Mouse (Mus musculus): Measurements from ENCODE around the gene Snx25. TPM values are rescaled to one million over a fixed set of nuclear protein-coding genes. Genes with fewer than 3 reads are reported as not detected.

The Snx25 gene
- polyA plus RNA-seq, 1 experiment from 2014 or later: 7.5 TPM

GRCm38 (mm10) chr8:46072798-46073197, 79.2 kb downstream of the Snx25 start:
- Histone ChIP-seq H3K36me3 (no peaks in the 10 kb centered on the region), H3K4me1 (no peaks in the 10 kb centered on the region), H3K4me2 (no peak overlapping the region), H3K9me3 (no peaks in the 10 kb centered on the region), H3K27me3 (replicated peaks) (no peaks in the 10 kb centered on the region), H3K4me3 (replicated peaks) (no peak overlapping the region), H3K9ac (no peak overlapping the region), H3K27ac (no peak overlapping the region)
- 91% methylated on average over 5 of the region's 5 CpGs for WGBS
- ATAC-seq (ENCODE audit: insufficient read depth, low FRiP score, low read depth): no peak

- Histone ChIP-seq H3K9me3 (no peaks in the 10 kb centered on the region), H3K36me3 (no peaks in the 10 kb centered on the region), H3K4me3 (replicated peaks) (no peak overlapping the region), H3K27me3 (replicated peaks) (no peaks in the 10 kb centered on the region), H3K9ac (no peak overlapping the region), H3K4me1 (no peaks in the 10 kb centered on the region), H3K4me2 (no peak overlapping the region), H3K27ac (no peak overlapping the region)
- WGBS: 77% methylated on average over 13 of the region's 13 CpGs
- ATAC-seq (ENCODE audit: insufficient read depth, low FRiP score, low read depth): no peak
Measured at GRCm38 (mm10) chr8:46040260-46040659, 111.7 kb downstream of the Snx25 start.

GRCm38 (mm10) chr8:46039666-46040065, 112.3 kb downstream of the Snx25 start:
- 69% methylated on average over 1 of the region's 1 CpGs for WGBS
- no peak overlapping the region for H3K9ac ChIP-seq
- H3K4me3 ChIP-seq (replicated peaks): no peak overlapping the region
- H3K27me3 ChIP-seq (replicated peaks): no peaks in the 10 kb centered on the region
- no peaks in the 10 kb centered on the region for H3K9me3 ChIP-seq
- H3K4me2 ChIP-seq: no peak overlapping the region
- H3K27ac ChIP-seq: no peak overlapping the region
- H3K4me1 ChIP-seq: no peaks in the 10 kb centered on the region
- ATAC-seq (ENCODE audit: insufficient read depth, low FRiP score, low read depth): no peak
- H3K36me3 ChIP-seq: no peaks in the 10 kb centered on the region

GRCm38 (mm10) chr8:46036217-46036616, 115.7 kb downstream of the Snx25 start:
- Histone ChIP-seq H3K27ac (no peak overlapping the region), H3K36me3 (0 out of 2 replicates have a peak, but pooled peaks cover 3% of the 10 kb centered on the region)
- 68% methylated on average over 11 of the region's 11 CpGs for whole genome bisulfite sequencing

GRCm38 (mm10) chr8:46024392-46024791, 127.6 kb downstream of the Snx25 start:
- no peak overlapping the region for H3K9ac ChIP-seq
- ATAC-seq (ENCODE audit: insufficient read depth, low FRiP score, low read depth): no peak
- H3K9me3 ChIP-seq: no peaks in the 10 kb centered on the region
- no peak overlapping the region for H3K27ac ChIP-seq
- no peaks in the 10 kb centered on the region for H3K27me3 ChIP-seq (replicated peaks)
- H3K4me2 ChIP-seq: no peak overlapping the region
- 44% methylated on average over 4 of the region's 4 CpGs for WGBS
- no peak overlapping the region for H3K4me3 ChIP-seq (replicated peaks)
- H3K36me3 ChIP-seq: no peaks in the 10 kb centered on the region
- no peaks in the 10 kb centered on the region for H3K4me1 ChIP-seq

More at GRCm38 (mm10) chr8:46036217-46036616, 115.7 kb downstream of the Snx25 start:
- Histone ChIP-seq H3K9ac (no peak overlapping the region), H3K4me3 (replicated peaks) (no peak overlapping the region), H3K4me2 (no peak overlapping the region), H3K9me3 (no peaks in the 10 kb centered on the region), H3K4me1 (no peaks in the 10 kb centered on the region), H3K27me3 (replicated peaks) (no peaks in the 10 kb centered on the region)
- no peak for ATAC-seq (ENCODE audit: insufficient read depth, low FRiP score, low read depth)

GRCm38 (mm10) chr8:46022758-46023157, 129.2 kb downstream of the Snx25 start:
- H3K9ac ChIP-seq: no peak overlapping the region
- no peak overlapping the region for H3K27ac ChIP-seq
- WGBS: 94% methylated on average over 9 of the region's 9 CpGs
- H3K27me3 ChIP-seq (replicated peaks): no peaks in the 10 kb centered on the region
- no peak overlapping the region for H3K4me2 ChIP-seq
- H3K4me1 ChIP-seq: no peaks in the 10 kb centered on the region
- ATAC-seq (ENCODE audit: insufficient read depth, low FRiP score, low read depth): no peak
- H3K9me3 ChIP-seq: no peaks in the 10 kb centered on the region
- H3K36me3 ChIP-seq: no peaks in the 10 kb centered on the region
- no peak overlapping the region for H3K4me3 ChIP-seq (replicated peaks)

GRCm38 (mm10) chr8:46022203-46022602, 129.8 kb downstream of the Snx25 start:
- ATAC-seq (ENCODE audit: insufficient read depth, low FRiP score, low read depth): no peak
- Histone ChIP-seq H3K4me3 (replicated peaks) (no peak overlapping the region), H3K4me1 (no peaks in the 10 kb centered on the region), H3K27ac (no peak overlapping the region), H3K27me3 (replicated peaks) (no peaks in the 10 kb centered on the region), H3K36me3 (no peaks in the 10 kb centered on the region), H3K4me2 (no peak overlapping the region), H3K9me3 (no peaks in the 10 kb centered on the region), H3K9ac (no peak overlapping the region)
- 85% methylated on average over 9 of the region's 9 CpGs for whole genome bisulfite sequencing

GRCm38 (mm10) chr8:46010746-46011680, 140.9 kb downstream of the Snx25 start:
- no peak overlapping the region for H3K9ac ChIP-seq
- no peaks in the 10 kb centered on the region for H3K9me3 ChIP-seq
- H3K4me1 ChIP-seq: peaks cover 9% of the 10 kb centered on the region; the same call in 1 of the 2 replicates
- ATAC-seq (ENCODE audit: insufficient read depth, low FRiP score, low read depth): no peak
- peak overlapping the region; percentile 43 for H3K4me2 ChIP-seq
- WGBS: 12% methylated on average over 17 of the region's 17 CpGs
- no peaks in the 10 kb centered on the region for H3K36me3 ChIP-seq
- H3K27me3 ChIP-seq (replicated peaks): no peaks in the 10 kb centered on the region
- H3K4me3 ChIP-seq (replicated peaks): peak overlapping the region; percentile 7; the same call in 1 of the 2 replicates
- no peak overlapping the region for H3K27ac ChIP-seq

- 66% methylated on average over 2 of the region's 2 CpGs for WGBS
- Histone ChIP-seq H3K27ac (no peak overlapping the region), H3K4me1 (peaks cover 9% of the 10 kb centered on the region; the same call in 1 of the 2 replicates), H3K9ac (no peak overlapping the region), H3K9me3 (no peaks in the 10 kb centered on the region), H3K4me3 (replicated peaks) (peak overlapping the region; percentile 7; the same call in 1 of the 2 replicates), H3K36me3 (no peaks in the 10 kb centered on the region), H3K27me3 (replicated peaks) (no peaks in the 10 kb centered on the region), H3K4me2 (peak overlapping the region; percentile 43)
- ATAC-seq (ENCODE audit: insufficient read depth, low FRiP score, low read depth): no peak
Measured at GRCm38 (mm10) chr8:46010306-46010705, 141.7 kb downstream of the Snx25 start.

GRCm38 (mm10) chr8:46007050-46007672, 144.8 kb downstream of the Snx25 start:
- WGBS: 40% methylated on average over 3 of the region's 3 CpGs
- ATAC-seq (ENCODE audit: insufficient read depth, low FRiP score, low read depth): no peak
- H3K9me3 ChIP-seq: no peaks in the 10 kb centered on the region
- H3K27me3 ChIP-seq (replicated peaks): no peaks in the 10 kb centered on the region
- no peak overlapping the region for H3K27ac ChIP-seq
- H3K4me2 ChIP-seq: no peak overlapping the region
- peaks cover 9% of the 10 kb centered on the region; the same call in 1 of the 2 replicates for H3K4me1 ChIP-seq
- no peak overlapping the region for H3K4me3 ChIP-seq (replicated peaks)
- no peaks in the 10 kb centered on the region for H3K36me3 ChIP-seq
- H3K9ac ChIP-seq: no peak overlapping the region

- Histone ChIP-seq H3K4me1 (no peaks in the 10 kb centered on the region), H3K4me2 (no peak within 1 kb of the TSS), H3K9me3 (no peaks in the 10 kb centered on the region), H3K27me3 (replicated peaks) (no peaks in the 10 kb centered on the region), H3K27ac (0 out of 2 replicates have a peak within 1 kb of the TSS, but pooled peaks have one; percentile 22), H3K9ac (no peak within 1 kb of the TSS), H3K4me3 (replicated peaks) (no peak within 1 kb of the TSS), H3K36me3 (no peaks in the 10 kb centered on the region)
- WGBS: 63% methylated on average over 4 of the region's 4 CpGs
- no peak for ATAC-seq (ENCODE audit: insufficient read depth, low FRiP score, low read depth)
Measured at GRCm38 (mm10) chr8:46005596-46005995, 146.4 kb downstream of the Snx25 start, which contains the start of gene Ankrd37. TSS of gene Ankrd37 (minus strand) at chr8:46005707.

Data from stomach, embryonic 15.5 days (tissue).